10 mouse cellular contexts compared by ENCODE assay signal in genomic region chr9:61509591-61510191, GRCm38 (mm10).
DNase-seq lines count a peak whose midpoint lies in the region; ATAC-seq and TF ChIP-seq lines count a peak whose summit lies in the region.
"Had no signal": no experiment of that assay in that cellular context is flagged by ENCODE, and none has a peak within 500 bp of the region (broad histone marks: within the 10 kb centered on the region; RNA-seq: fewer than 3 reads in every experiment).

No protein-coding gene starts in this region.

- no peaks in the 10 kb centered on the region for H3K9me3 ChIP-seq in forebrain, postnatal 0 days (ENCODE audit: low read length)
- H3K9me3 ChIP-seq in midbrain, embryonic 14.5 days (ENCODE audit: control insufficient read depth, low read length), result no peaks in the 10 kb centered on the region

- peaks cover 12% of the 10 kb centered on the region for H3K4me1 ChIP-seq in forebrain, postnatal 0 days (ENCODE audit: insufficient read depth)
- peaks cover 17% of the 10 kb centered on the region for H3K4me1 ChIP-seq in midbrain, embryonic 14.5 days (ENCODE audit: control insufficient read depth, insufficient read depth, low read length)
- H3K4me1 ChIP-seq: megakaryocyte, embryonic 14.5 days had no signal

- H3K36me3 ChIP-seq in forebrain, postnatal 0 days (ENCODE audit: insufficient read depth), result no peaks in the 10 kb centered on the region
- H3K36me3 ChIP-seq in midbrain, embryonic 14.5 days (ENCODE audit: control insufficient read depth, insufficient read depth, low read length), result no peaks in the 10 kb centered on the region

- peak; percentile 34 for ATAC-seq in forebrain, postnatal 0 days
- peak; percentile 69; the same call in 1 of the 2 replicates for ATAC-seq in midbrain, embryonic 14.5 days (ENCODE audit: low FRiP score, low TSS enrichment)

- no peak for DNase-seq in layer of hippocampus, adult 2 months (ENCODE audit: low spot score in 2 of 2)
- no peak for DNase-seq in layer of hippocampus, adult 11-12 months (ENCODE audit: low spot score)
- DNase-seq in forebrain, postnatal 0 days, result peak; percentile 50
- peak; percentile 75 for DNase-seq in midbrain, embryonic 14.5 days
- peak; percentile 24 to 66 for DNase-seq in thymus, postnatal 36 days
- no peak for DNase-seq in right cerebral cortex, postnatal 14 days
- no peak for DNase-seq in cerebellum, adult 9-11 months
- no peak for DNase-seq in heart, adult 18-20 months
- DNase-seq: gastrocnemius, postnatal 25 days had no signal

- H3K4me2 ChIP-seq in forebrain, postnatal 0 days (ENCODE audit: low read depth), result peak overlapping the region; percentile 15; the same call in 1 of the 2 replicates
- H3K4me2 ChIP-seq in midbrain, embryonic 14.5 days (ENCODE audit: low read length), result peak overlapping the region; percentile 35

- H3K4me3 ChIP-seq in layer of hippocampus, adult 2 months, result no peak overlapping the region
- no peak overlapping the region for H3K4me3 ChIP-seq in forebrain, postnatal 0 days (ENCODE audit: low read depth, low read length)
- H3K4me3 ChIP-seq in midbrain, embryonic 14.5 days (replicated peaks; ENCODE audit: low read depth, low read length), result no peak overlapping the region
- H3K4me3 ChIP-seq: megakaryocyte, embryonic 14.5 days had no signal

- H3K27ac ChIP-seq in layer of hippocampus, adult 2 months, result no peak overlapping the region
- H3K27ac ChIP-seq in forebrain, postnatal 0 days (ENCODE audit: low read depth, low read length), result no peak overlapping the region
- peak overlapping the region; percentile 60 for H3K27ac ChIP-seq in midbrain, embryonic 14.5 days (replicated peaks; ENCODE audit: low read depth, low read length)

- H3K9ac ChIP-seq in forebrain, postnatal 0 days, result no peak overlapping the region
- no peak overlapping the region for H3K9ac ChIP-seq in midbrain, embryonic 14.5 days (replicated peaks; ENCODE audit: low read length)

- 13% methylated on average over 26 of the region's 26 CpGs for WGBS in forebrain, postnatal 0 days
- 12% methylated on average over 26 of the region's 26 CpGs for WGBS in midbrain, embryonic 14.5 days

- H3K27me3 ChIP-seq in forebrain, postnatal 0 days (ENCODE audit: insufficient read depth, low read length), result 0 out of 2 replicates have a peak, but pooled peaks cover 5% of the 10 kb centered on the region
- no peaks in the 10 kb centered on the region for H3K27me3 ChIP-seq in midbrain, embryonic 14.5 days (ENCODE audit: control insufficient read depth, insufficient read depth, low read length)

- TF ChIP-seq CTCF in layer of hippocampus, adult 2 months (conservative IDR thresholded peaks at IDR 0.05), result 0 out of 2 replicates have a peak, but pooled peaks have one; percentile 20
- peak; percentile 51 for TF ChIP-seq CTCF in forebrain, postnatal 0 days (IDR thresholded peaks at IDR 0.05; ENCODE audit: low read depth)

Comparison
In these comparisons a context has a peak if more than half of its experiments do, and no peak if none do; other contexts are left out.
1. DNase-seq: peak in forebrain, postnatal 0 days (single experiment), midbrain, embryonic 14.5 days (single experiment) and thymus, postnatal 36 days (2 of 2); none in layer of hippocampus, adult 2 months (0 of 2), layer of hippocampus, adult 11-12 months (single experiment), right cerebral cortex, postnatal 14 days (single experiment), cerebellum, adult 9-11 months (single experiment) and heart, adult 18-20 months (0 of 2).